Mouse (Mus musculus) thymus, postnatal 36 days (tissue): ENCODE results near the gene Olfr1221.
"Not testable (repeated sequence)": the region's sequence is repeated elsewhere in the genome, so short reads cannot be mapped to it uniquely, and the experiment has no call there.

Experiments
- DNase-seq, 2 experiments: peaks; one replicate each; pipeline ENCODE4 v3.0.0; 2022; ENCODE audit warnings: mixed read lengths in 2 of 2

The Olfr1221 gene

GRCm38 (mm10) chr2:89117183-89117582, at the start of gene Olfr1221:
Gene Olfr1221 (minus strand): TSS chr2:89117283.
- no peak for DNase-seq

DNA sequence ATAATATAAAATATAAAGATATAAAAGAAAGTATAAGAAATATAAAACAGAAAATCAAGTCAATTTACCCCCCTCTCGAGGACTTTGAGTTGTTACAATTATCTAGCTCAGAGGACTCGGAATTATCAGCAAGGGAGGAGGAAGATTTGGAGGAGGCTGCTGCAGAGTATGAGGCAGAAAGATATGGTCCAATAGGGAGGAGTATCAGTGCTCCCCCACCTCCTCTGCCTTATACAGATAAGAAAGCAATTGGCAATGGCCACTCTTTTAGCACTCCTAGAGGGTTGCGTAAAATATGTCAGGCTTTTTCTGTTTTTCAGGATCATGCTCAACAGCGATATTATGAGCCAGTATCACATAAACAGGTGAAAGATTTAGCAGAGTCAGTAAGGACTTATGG, 47.6 kb upstream of the Olfr1221 start:
- not testable (repeated sequence) for DNase-seq

GRCm38 (mm10) chr2:89163991-89164390, 46.9 kb upstream of the Olfr1221 start, which contains the start of gene Olfr1224-ps1:
Gene Olfr1224-ps1 (minus strand): TSS chr2:89164091.
- not testable (repeated sequence) for DNase-seq

- DNase-seq, result no peak
Observed at GRCm38 (mm10) chr2:89151460-89151859, 34.4 kb upstream of the Olfr1221 start, which contains the start of gene Olfr1223. Gene Olfr1223 (minus strand): TSS chr2:89151560.

GRCm38 (mm10) chr2:89132954-89133353, 15.9 kb upstream of the Olfr1221 start, which contains the start of gene Olfr1222:
Gene Olfr1222 (minus strand): TSS chr2:89133054.
- no peak for DNase-seq

DNA sequence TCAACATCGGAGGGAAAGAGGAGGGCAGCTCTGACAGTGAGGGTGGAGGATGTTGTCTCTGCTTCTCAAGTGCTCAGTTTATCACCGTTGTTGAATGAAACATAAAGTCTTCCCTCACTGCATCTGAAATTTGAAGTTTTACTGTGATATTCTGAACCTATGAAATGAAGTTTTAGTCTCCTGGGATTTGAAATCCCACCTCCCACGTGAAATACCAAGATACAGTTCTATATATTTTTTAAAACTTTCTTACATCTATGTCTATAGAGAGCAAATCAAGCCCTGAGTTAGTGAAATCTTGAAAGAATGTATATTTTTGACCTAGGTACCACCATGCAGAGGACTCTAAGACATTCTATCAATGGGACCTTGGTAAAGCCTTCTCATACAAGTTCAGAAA, 10.3 kb downstream of the Olfr1221 start, which contains the start of gene Olfr1220:
TSS of gene Olfr1220 (minus strand) at position 101 of the 400 bp plus-strand sequence.
- no peak for DNase-seq

DNA sequence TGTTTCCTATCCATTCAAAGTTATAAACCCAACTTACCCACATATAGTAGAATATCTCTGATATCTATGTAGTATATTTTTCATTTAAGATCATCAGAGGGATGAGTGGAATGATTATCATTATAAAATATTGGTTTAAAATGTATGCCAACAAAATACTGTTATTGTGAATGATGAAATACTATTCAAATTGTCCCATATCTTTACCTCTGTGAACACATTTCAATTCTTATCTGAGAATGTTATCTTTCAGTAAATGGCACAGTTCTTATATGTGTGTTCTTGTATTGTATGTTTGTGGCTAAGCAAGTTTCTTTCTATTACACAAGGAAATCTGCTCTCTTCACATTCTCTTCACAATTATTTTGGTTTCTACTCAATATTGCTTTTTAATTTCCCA, 11.4 kb downstream of the Olfr1221 start:
- DNase-seq, result no peak

DNA sequence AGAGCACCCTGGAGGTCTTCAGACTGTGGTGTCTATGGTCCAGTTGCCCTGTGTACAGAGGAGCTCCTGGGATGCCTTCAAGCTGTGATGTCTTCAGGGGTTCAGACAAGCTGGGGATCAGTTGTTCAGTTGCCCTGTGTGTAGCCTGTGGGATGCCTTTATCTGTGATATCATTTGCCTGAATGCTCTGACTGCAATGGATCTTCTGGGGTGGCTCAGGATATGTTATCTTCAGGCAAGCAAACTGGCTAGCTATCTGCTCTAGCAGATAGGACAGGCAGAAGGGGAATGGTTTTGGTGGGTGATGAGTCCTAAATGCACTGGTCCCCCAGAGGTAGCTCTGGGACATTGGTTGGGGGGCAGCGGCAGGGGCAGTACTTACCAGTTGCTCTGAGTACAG, 23.2 kb downstream of the Olfr1221 start:
- no peak for DNase-seq

GRCm38 (mm10) chr2:89083413-89083812, 33.7 kb downstream of the Olfr1221 start, which contains the start of gene Olfr1219:
Gene Olfr1219 (minus strand): TSS chr2:89083513.
- no peak for DNase-seq

DNA sequence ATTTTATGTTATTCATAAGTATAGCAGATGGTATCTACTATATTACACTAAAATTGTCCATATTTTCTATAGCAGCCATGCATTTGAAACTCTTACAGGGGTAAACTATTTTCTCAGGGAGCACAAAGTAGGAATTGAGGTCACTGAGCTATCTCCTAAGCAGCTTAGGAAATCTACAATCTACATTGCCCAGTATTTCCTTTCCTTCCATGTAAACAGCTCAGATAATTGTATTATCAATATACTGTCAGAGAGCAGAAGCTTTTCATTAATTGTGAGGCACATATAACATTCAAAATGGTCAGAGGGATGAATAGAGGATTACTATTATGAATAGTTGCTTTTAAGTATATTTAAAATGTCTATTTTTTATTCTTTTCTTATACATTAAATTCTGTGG, 35.6 kb downstream of the Olfr1221 start:
- no peak for DNase-seq

GRCm38 (mm10) chr2:89061087-89061486, 56.0 kb downstream of the Olfr1221 start, which contains the start of gene Olfr1218:
Gene Olfr1218 (minus strand): TSS chr2:89061187.
- no peak for DNase-seq
